Mouse (Mus musculus) duodenum, adult 2 months (tissue): ENCODE results near the gene Akap12. TPM values are rescaled to one million over a fixed set of nuclear protein-coding genes. Genes with fewer than 3 reads are reported as not detected.

Experiments used
- polyA plus RNA-seq: library from polyadenylated mRNA; depleted of rRNA; stranded (reverse); fragments of >200 nt; gene quantifications from 2 replicates; pipeline ENCODE4 v1.2.3, GENCODE M21; 2012; ENCODE audit warnings: low replicate concordance; rRNA removed

The Akap12 gene
- polyA plus RNA-seq, result 0.65 and 0.85 TPM in 2 replicates

GRCm38 (mm10) chr10:4266041-4266930 lies at the start of gene Akap12:
Gene Akap12, plus strand, starts transcription at chr10:4266380.

GRCm38 (mm10) chr10:4387701-4388383 lies 121.7 kb downstream of the Akap12 start, which contains the start of gene Zbtb2:
Gene Zbtb2, minus strand, starts transcription at chr10:4388108.

Other genes with a start within 250 kb of the Akap12 start
- gene Zbtb2, start 121.7 kb downstream of the Akap12 start, polyA plus RNA-seq, result 3.5 and 3.6 TPM in 2 replicates
- 9.8 and 24.4 TPM in 2 replicates for gene Rmnd1, start 166.0 kb downstream of the Akap12 start, polyA plus RNA-seq
- gene Armt1, start 166.1 kb downstream of the Akap12 start, polyA plus RNA-seq, result 4.4 and 4.9 TPM in 2 replicates
- gene Ccdc170, start 216.1 kb downstream of the Akap12 start, polyA plus RNA-seq, result 0.09 and 0.76 TPM in 2 replicates